11 mouse cellular contexts compared by ENCODE assay signal in the genomic region with DNA sequence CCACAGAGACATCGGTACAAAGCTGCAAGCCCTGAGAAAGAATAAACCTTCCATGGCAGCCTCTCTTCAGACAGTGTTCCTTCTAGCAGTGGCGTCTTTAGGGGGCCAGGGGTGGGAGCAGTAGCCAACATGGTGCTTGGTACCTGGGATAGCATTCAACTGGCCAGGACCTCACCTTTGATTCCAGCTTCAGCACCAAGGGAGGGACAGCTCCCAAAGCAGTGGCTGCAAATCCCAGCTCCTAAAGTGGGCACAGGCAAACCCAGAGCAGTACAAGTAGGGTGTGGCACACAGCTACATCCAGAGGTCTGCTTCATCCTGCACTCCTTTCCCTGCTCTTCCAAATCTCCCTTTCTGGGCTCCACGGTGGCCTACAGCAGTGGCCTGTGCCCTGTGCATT.
A peak's percentile ranks its signal among the peaks of the same experiment; 100 is the strongest.
DNase-seq lines count a peak whose midpoint lies in the region; ATAC-seq and TF ChIP-seq lines count a peak whose summit lies in the region.
"Had no signal": no experiment of that assay in that cellular context is flagged by ENCODE, and none has a peak within 500 bp of the region (broad histone marks: within the 10 kb centered on the region; RNA-seq: fewer than 3 reads in every experiment).

No protein-coding gene starts in this region.

- CTCF ChIA-PET in Patski (lab: Charles Lee) = no interaction called here

- H3K4me2 ChIP-seq in kidney, embryonic 15.5 days = no peak overlapping the region
- H3K4me2 ChIP-seq: limb, embryonic 15.5 days had no signal

- H3K36me3 ChIP-seq in kidney, embryonic 15.5 days = no peaks in the 10 kb centered on the region

- H3K27me3 ChIP-seq in kidney, embryonic 15.5 days = no peaks in the 10 kb centered on the region
- no peaks in the 10 kb centered on the region for H3K27me3 ChIP-seq in Patski
- H3K27me3 ChIP-seq: limb, embryonic 15.5 days had no signal

- TF ChIP-seq CTCF in Patski (IDR thresholded peaks at IDR 0.05) = no peak
- no peak for TF ChIP-seq CTCF in layer of hippocampus, adult 2 months (conservative IDR thresholded peaks at IDR 0.05)

- WGBS in kidney, embryonic 15.5 days = 79% methylated on average over 3 of the region's 3 CpGs

- no peaks in the 10 kb centered on the region for H3K4me1 ChIP-seq in kidney, embryonic 15.5 days
- H3K4me1 ChIP-seq: limb, embryonic 15.5 days had no signal

- no peak overlapping the region for H3K27ac ChIP-seq in kidney, embryonic 15.5 days
- H3K27ac ChIP-seq in layer of hippocampus, adult 2 months = no peak overlapping the region
- H3K27ac ChIP-seq: limb, embryonic 15.5 days had no signal

- no peak for ATAC-seq in kidney, embryonic 15.5 days (replicated peaks; ENCODE audit: low FRiP score)
- peak; percentile 21 for ATAC-seq in Patski
- ATAC-seq: inflammation-experienced regulatory T-cells, adult 6 months had no signal

- no peaks in the 10 kb centered on the region for H3K9me3 ChIP-seq in kidney, embryonic 15.5 days (replicated peaks)
- H3K9me3 ChIP-seq: limb, embryonic 15.5 days had no signal

- H3K4me3 ChIP-seq in kidney, embryonic 15.5 days (replicated peaks) = no peak overlapping the region
- H3K4me3 ChIP-seq in layer of hippocampus, adult 2 months = no peak overlapping the region
- H3K4me3 ChIP-seq: limb, embryonic 15.5 days had no signal

- DNase-seq in kidney, postnatal 10 days = peak; percentile 64
- DNase-seq in ES-CJ7 (ENCODE audit: low read depth, low spot score) = peak; percentile 26
- no peak for DNase-seq in Patski (ENCODE audit: low read depth, low spot score)
- peak; percentile 58 for DNase-seq in heart, postnatal 4 days
- DNase-seq in layer of hippocampus, adult 2 months (ENCODE audit: low spot score in 2 of 2) = no peak
- DNase-seq in layer of hippocampus, adult 9-10 months (ENCODE audit: low spot score) = no peak
- DNase-seq: cerebellum, adult 18-20 months; thymus, postnatal 36 days had no signal

- in situ Hi-C loops in Patski (cut with MboI; ENCODE audit: low pct_unique_long_range_greater_than_20kb) = no loop called here

- POLR2A ChIA-PET in Patski (lab: Charles Lee) = interaction anchor here (0.8 kb wide), 1 partner anchor 9 kb away, joined by 3 read pairs; no protein-coding TSS in a partner anchor

- H3K9ac ChIP-seq in kidney, embryonic 15.5 days = no peak overlapping the region
- H3K9ac ChIP-seq: limb, embryonic 15.5 days had no signal

Comparison
In these comparisons a context has a peak if more than half of its experiments do, and no peak if none do; other contexts are left out.
1. DNase-seq: peak in kidney, postnatal 10 days (single experiment), ES-CJ7 (single experiment) and heart, postnatal 4 days (single experiment); none in Patski (single experiment), layer of hippocampus, adult 2 months (0 of 2) and layer of hippocampus, adult 9-10 months (single experiment).